Mouse (Mus musculus) G1E (cell line): ENCODE results near the gene Ear6. TPM values are rescaled to one million over a fixed set of nuclear protein-coding genes. Genes with fewer than 3 reads are reported as not detected.
A peak's percentile ranks its signal among the peaks of the same experiment; 100 is the strongest.

ENCODE experiments used
- ATAC-seq: 2 replicates; pipeline ENCODE4 v1.8.0; 2016; ENCODE audit warnings: mild to moderate bottlenecking; ENCODE audit not compliant: insufficient number of reproducible peaks, poor library complexity, low FRiP score, severe bottlenecking; ENCODE audit errors: extremely low read depth
- DNase-seq: peaks from one replicate; pipeline ENCODE4 v3.0.0; 2012; ENCODE audit warnings: low spot score
- H3K27me3 ChIP-seq: 2 replicates; pipeline ENCODE4 v1.6.1; 2012; ENCODE audit warnings: mild to moderate bottlenecking, low read length, inconsistent platforms; ENCODE audit not compliant: insufficient read depth
- H3K36me3 ChIP-seq: replicated peaks from 2 replicates; pipeline ENCODE3; 2012; ENCODE audit warnings: mild to moderate bottlenecking, inconsistent platforms
- H3K4me1 ChIP-seq: 2 replicates; pipeline ENCODE4 v1.6.1; 2012; ENCODE audit warnings: low read depth, low read length, inconsistent platforms, mixed read lengths; ENCODE audit not compliant: insufficient read depth
- H3K4me3 ChIP-seq: 2 replicates; pipeline ENCODE4 v1.5.1; 2012; ENCODE audit warnings: low read depth, mild to moderate bottlenecking, inconsistent platforms, low read length, moderate library complexity, mixed read lengths
- H3K9me3 ChIP-seq: replicated peaks from 2 replicates; pipeline ENCODE4 v1.6.1; 2012; ENCODE audit warnings: inconsistent platforms
- CTCF ChIP-seq: IDR thresholded peaks from 2 replicates; pipeline ENCODE4 v1.5.1; 2012; ENCODE audit warnings: low read depth, low read length, inconsistent platforms, mixed read lengths
- GATA1 ChIP-seq: IDR thresholded peaks from 2 replicates; pipeline ENCODE4 v1.6.1; 2012; ENCODE audit warnings: borderline replicate concordance, low read length, inconsistent platforms, mixed read lengths
- GATA2 ChIP-seq: IDR thresholded peaks from 2 replicates; pipeline ENCODE4 v1.6.1; 2012; ENCODE audit warnings: low read depth, low read length, inconsistent platforms, borderline replicate concordance
- POLR2AphosphoS5 ChIP-seq: IDR thresholded peaks from 2 replicates; pipeline ENCODE4 v1.6.1; 2012; ENCODE audit warnings: low read depth, low read length, inconsistent platforms; ENCODE audit not compliant: insufficient replicate concordance
- TAL1 ChIP-seq: conservative IDR thresholded peaks from 2 replicates; pipeline ENCODE4 v1.6.1; 2012; ENCODE audit warnings: low read depth, low read length, inconsistent platforms, mixed read lengths
- polyA plus RNA-seq: library from polyadenylated mRNA; stranded (reverse); fragments of >175 nt; gene quantifications from 2 replicates; pipeline ENCODE4 v1.2.3, GENCODE M21; 2012
- total RNA-seq, 2 experiments: library from RNA; stranded (forward) in 1 of 2; stranded (reverse) in 1 of 2; fragments of 200-1000 nt in 1 of 2; fragments of >200 nt in 1 of 2; fragmentation: Nextera tagmentation in 1 of 2; gene quantifications; 2 replicates each; pipeline ENCODE4 v1.2.3; 2014 to 2017

Ear6 gene
- total and polyA plus RNA-seq, 3 experiments, result not detected

GRCm38 (mm10) chr14:51899351-51899750 is 45.9 kb downstream of the Ear6 start:
- Histone ChIP-seq H3K27me3 (peaks cover 17% of the 10 kb centered on the region), H3K4me3 (no peak overlapping the region), H3K4me1 (peaks cover 8% of the 10 kb centered on the region; the same call in 1 of the 2 replicates), H3K36me3 (no peaks in the 10 kb centered on the region), H3K9me3 (no peaks in the 10 kb centered on the region)
- DNase-seq (no peak), ATAC-seq (no peak)
- TF ChIP-seq GATA2 (no peak), TAL1 (no peak), GATA1 (no peak)

GRCm38 (mm10) chr14:51902806-51903710 is 49.6 kb downstream of the Ear6 start:
- peaks cover 9% of the 10 kb centered on the region; the same call in 1 of the 2 replicates for H3K4me1 ChIP-seq
- peaks cover 26% of the 10 kb centered on the region for H3K27me3 ChIP-seq
- no peaks in the 10 kb centered on the region for H3K36me3 ChIP-seq
- DNase-seq (peak; percentile 11), ATAC-seq (no peak; the same call in 1 of the 2 replicates)
- H3K4me3 ChIP-seq, result no peak overlapping the region
- no peak for TF ChIP-seq GATA1
- TF ChIP-seq TAL1, result no peak
- TF ChIP-seq POLR2AphosphoS5, result no peak
- TF ChIP-seq GATA2, result no peak
- peak; percentile 66 for TF ChIP-seq CTCF
- no peaks in the 10 kb centered on the region for H3K9me3 ChIP-seq

DNA sequence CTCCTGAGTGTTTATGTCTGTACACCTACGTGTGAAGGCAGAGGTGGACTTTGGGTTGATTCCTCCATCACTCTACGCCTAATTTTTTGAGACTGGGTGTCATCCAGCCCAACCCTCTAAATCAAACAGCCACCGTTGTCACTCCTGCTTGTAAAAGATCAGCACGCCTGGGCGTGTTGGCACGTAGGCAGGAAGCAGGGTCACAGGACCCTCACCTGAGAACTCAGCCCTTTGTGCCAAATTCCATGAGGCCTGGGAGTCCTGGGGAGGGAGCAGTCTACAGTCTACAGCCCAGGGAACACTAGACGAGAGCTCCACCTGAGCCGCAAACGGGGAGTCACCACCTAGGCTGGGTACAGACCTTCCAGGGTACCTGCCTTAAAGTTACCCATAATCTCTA is 50.3 kb downstream of the Ear6 start:
- Histone ChIP-seq H3K9me3 (no peaks in the 10 kb centered on the region), H3K36me3 (no peaks in the 10 kb centered on the region), H3K4me1 (peaks cover 9% of the 10 kb centered on the region; the same call in 1 of the 2 replicates), H3K4me3 (no peak overlapping the region), H3K27me3 (peaks cover 26% of the 10 kb centered on the region)
- ATAC-seq, result no peak
- TF ChIP-seq POLR2AphosphoS5 (no peak), GATA2 (no peak), GATA1 (no peak), CTCF (no peak), TAL1 (no peak)
- no peak for DNase-seq

Other genes with a start within 250 kb of the Ear6 start
- gene Gm17078, start 242.4 kb upstream of the Ear6 start, total RNA-seq (2014; fragmentation: Nextera tagmentation), result not detected in 2 replicates
- not detected in 2 replicates for gene Gm17078, start 242.4 kb upstream of the Ear6 start, total RNA-seq (2017)
- not detected in 2 replicates for gene Gm17078, start 242.4 kb upstream of the Ear6 start, polyA plus RNA-seq
- not detected in 2 replicates for gene Gm4181, start 218.0 kb upstream of the Ear6 start, total RNA-seq (2014; fragmentation: Nextera tagmentation)
- not detected in 2 replicates for gene Gm4181, start 218.0 kb upstream of the Ear6 start, total RNA-seq (2017)
- gene Gm4181, start 218.0 kb upstream of the Ear6 start, polyA plus RNA-seq, result not detected in 2 replicates
- gene Gm17079, start 158.2 kb upstream of the Ear6 start, total RNA-seq (2014; fragmentation: Nextera tagmentation), result not detected in 2 replicates
- gene Gm17079, start 158.2 kb upstream of the Ear6 start, total RNA-seq (2017), result 0.27 TPM in 1 of 2 replicates, not detected in the other
- not detected in 2 replicates for gene Gm17079, start 158.2 kb upstream of the Ear6 start, polyA plus RNA-seq
- gene Gm5800, start 136.5 kb upstream of the Ear6 start, total RNA-seq (2014; fragmentation: Nextera tagmentation), result not detected in 2 replicates
- gene Gm5800, start 136.5 kb upstream of the Ear6 start, total RNA-seq (2017), result not detected in 2 replicates
- not detected in 2 replicates for gene Gm5800, start 136.5 kb upstream of the Ear6 start, polyA plus RNA-seq
- gene Ang4, start 80.1 kb upstream of the Ear6 start, total RNA-seq (2014; fragmentation: Nextera tagmentation), result not detected in 2 replicates
- 0.27 TPM in 1 of 2 replicates, not detected in the other for gene Ang4, start 80.1 kb upstream of the Ear6 start, total RNA-seq (2017)
- not detected in 2 replicates for gene Ang4, start 80.1 kb upstream of the Ear6 start, polyA plus RNA-seq
- gene AY358078, start 53.7 kb upstream of the Ear6 start, total RNA-seq (2014; fragmentation: Nextera tagmentation), result not detected in 2 replicates
- gene AY358078, start 53.7 kb upstream of the Ear6 start, total RNA-seq (2017), result not detected in 2 replicates
- not detected in 2 replicates for gene AY358078, start 53.7 kb upstream of the Ear6 start, polyA plus RNA-seq
- 29.3 and 36.9 TPM in 2 replicates for gene Mettl17, start 31.1 kb downstream of the Ear6 start, total RNA-seq (2014; fragmentation: Nextera tagmentation)
- gene Mettl17, start 31.1 kb downstream of the Ear6 start, total RNA-seq (2017), result 20.6 and 23.2 TPM in 2 replicates
- 11.7 and 19.5 TPM in 2 replicates for gene Mettl17, start 31.1 kb downstream of the Ear6 start, polyA plus RNA-seq
- gene Slc39a2, start 39.2 kb downstream of the Ear6 start, total RNA-seq (2014; fragmentation: Nextera tagmentation), result 0.29 TPM in 1 of 2 replicates, not detected in the other
- 0.29 and 0.38 TPM in 2 replicates for gene Slc39a2, start 39.2 kb downstream of the Ear6 start, total RNA-seq (2017)
- gene Slc39a2, start 39.2 kb downstream of the Ear6 start, polyA plus RNA-seq, result 0.02 TPM in 2 replicates
- gene Ndrg2, start 60.5 kb downstream of the Ear6 start, total RNA-seq (2014; fragmentation: Nextera tagmentation), result not detected in 2 replicates
- gene Ndrg2, start 60.5 kb downstream of the Ear6 start, total RNA-seq (2017), result 0.05 TPM in 1 of 2 replicates, not detected in the other
- gene Ndrg2, start 60.5 kb downstream of the Ear6 start, polyA plus RNA-seq, result 0.24 TPM in 1 of 2 replicates, not detected in the other
- gene Tppp2, start 64.7 kb downstream of the Ear6 start, total RNA-seq (2014; fragmentation: Nextera tagmentation), result not detected in 2 replicates
- not detected in 2 replicates for gene Tppp2, start 64.7 kb downstream of the Ear6 start, total RNA-seq (2017)
- not detected in 2 replicates for gene Tppp2, start 64.7 kb downstream of the Ear6 start, polyA plus RNA-seq
- gene Rnase13, start 69.1 kb downstream of the Ear6 start, total RNA-seq (2014; fragmentation: Nextera tagmentation), result not detected in 2 replicates
- not detected in 2 replicates for gene Rnase13, start 69.1 kb downstream of the Ear6 start, total RNA-seq (2017)
- not detected in 2 replicates for gene Rnase13, start 69.1 kb downstream of the Ear6 start, polyA plus RNA-seq
- 33.9 and 37.5 TPM in 2 replicates for gene Arhgef40, start 131.0 kb downstream of the Ear6 start, total RNA-seq (2014; fragmentation: Nextera tagmentation)
- gene Arhgef40, start 131.0 kb downstream of the Ear6 start, total RNA-seq (2017), result 3.1 and 3.4 TPM in 2 replicates
- gene Arhgef40, start 131.0 kb downstream of the Ear6 start, polyA plus RNA-seq, result 30.3 and 32.2 TPM in 2 replicates
- gene Tmem253, start 162.0 kb downstream of the Ear6 start, total RNA-seq (2014; fragmentation: Nextera tagmentation), result 0.58 and 2.5 TPM in 2 replicates
- gene Tmem253, start 162.0 kb downstream of the Ear6 start, total RNA-seq (2017), result 0.12 and 0.27 TPM in 2 replicates
- 0.19 and 0.29 TPM in 2 replicates for gene Tmem253, start 162.0 kb downstream of the Ear6 start, polyA plus RNA-seq
- gene Zfp219, start 167.0 kb downstream of the Ear6 start, total RNA-seq (2014; fragmentation: Nextera tagmentation), result 28.1 and 29.6 TPM in 2 replicates
- gene Zfp219, start 167.0 kb downstream of the Ear6 start, total RNA-seq (2017), result 16.4 and 16.9 TPM in 2 replicates
- 83.1 and 97.0 TPM in 2 replicates for gene Zfp219, start 167.0 kb downstream of the Ear6 start, polyA plus RNA-seq
- not detected in 2 replicates for gene Olfr221, start 188.8 kb downstream of the Ear6 start, total RNA-seq (2014; fragmentation: Nextera tagmentation)
- 0.16 and 0.23 TPM in 2 replicates for gene Olfr221, start 188.8 kb downstream of the Ear6 start, total RNA-seq (2017)
- not detected in 2 replicates for gene Olfr221, start 188.8 kb downstream of the Ear6 start, polyA plus RNA-seq